Mouse (Mus musculus) E14TG2a.4 (cell line): Measurements from ENCODE around the gene 1700016C15Rik.

Source experiments
- CTCF ChIP-seq: conservative IDR thresholded peaks from 2 replicates; pipeline ENCODE4 v1.5.1; 2014; ENCODE audit warnings: low read length
- NANOG ChIP-seq: IDR thresholded peaks from 2 replicates; pipeline ENCODE4 v1.6.1; 2014; ENCODE audit warnings: borderline replicate concordance, low read length, mixed read lengths

DNA sequence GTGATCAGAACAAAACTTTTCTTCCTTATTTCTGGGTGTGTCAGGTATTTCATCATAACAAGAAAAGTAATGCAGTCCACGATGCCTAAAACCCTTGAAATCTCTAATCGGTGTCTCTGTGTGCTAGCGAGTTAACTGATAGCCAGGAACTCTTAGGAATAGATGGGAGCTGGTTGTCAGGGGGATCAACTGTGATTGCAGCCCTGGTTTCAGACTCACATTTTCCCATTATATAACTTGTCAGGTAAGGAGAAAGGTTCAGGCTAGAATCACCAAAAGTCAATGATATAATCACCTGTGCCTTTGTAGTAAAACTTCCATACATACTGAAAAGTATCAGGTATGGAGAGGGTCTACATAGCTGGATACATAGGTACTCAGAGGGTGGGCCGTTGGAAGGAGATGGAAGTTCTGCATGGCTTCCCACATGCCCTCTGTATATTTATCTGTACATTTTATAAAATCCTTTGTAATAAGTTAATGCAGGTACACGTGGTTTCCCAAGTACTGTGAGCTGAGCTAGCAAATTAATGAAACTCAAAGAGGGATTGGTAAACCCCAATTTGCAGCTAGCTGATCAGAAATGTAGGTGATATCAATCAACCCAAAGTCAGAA, 15.1 kb upstream of the 1700016C15Rik start:
- TF ChIP-seq CTCF (no peak), NANOG (no peak)
